Mouse (Mus musculus) spleen, adult 2 months (tissue): ENCODE results near the gene Cngb1.

Source experiments
- CTCF ChIP-seq: fragments of 200-500 bp; IDR thresholded peaks from 2 replicates; pipeline ENCODE4 v1.5.1; 2011; ENCODE audit warnings: mild to moderate bottlenecking, inconsistent platforms; ENCODE audit not compliant: insufficient read depth, insufficient read length, insufficient replicate concordance; ENCODE audit errors: extremely low read depth
- POLR2A ChIP-seq: fragments of 200-500 bp; IDR thresholded peaks from 2 replicates; pipeline ENCODE4 v1.6.1; 2011; ENCODE audit warnings: low read depth, low read length, inconsistent platforms

DNA sequence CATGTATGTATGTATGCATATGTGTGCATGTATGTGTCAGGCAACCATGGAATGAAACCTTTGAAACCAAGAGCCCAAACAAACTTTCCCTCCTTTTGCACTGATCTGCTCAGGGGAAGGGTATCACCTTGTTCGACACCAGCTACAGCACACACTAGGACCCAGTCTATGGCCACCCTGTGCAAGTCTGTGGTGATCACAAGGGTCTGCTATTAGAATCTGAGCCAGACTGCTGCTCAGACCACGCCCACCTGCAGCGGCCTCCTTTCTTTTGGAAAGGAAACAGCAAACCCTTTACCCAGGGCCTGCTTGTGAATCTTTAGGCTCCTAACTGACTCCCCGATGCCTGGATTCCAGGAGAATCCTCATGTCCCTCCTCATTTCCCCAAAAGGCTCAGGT is 62.5 kb downstream of the Cngb1 start:
- TF ChIP-seq CTCF (no peak), POLR2A (no peak)
